7 mouse cellular contexts compared by ENCODE assay signal in the genomic region with DNA sequence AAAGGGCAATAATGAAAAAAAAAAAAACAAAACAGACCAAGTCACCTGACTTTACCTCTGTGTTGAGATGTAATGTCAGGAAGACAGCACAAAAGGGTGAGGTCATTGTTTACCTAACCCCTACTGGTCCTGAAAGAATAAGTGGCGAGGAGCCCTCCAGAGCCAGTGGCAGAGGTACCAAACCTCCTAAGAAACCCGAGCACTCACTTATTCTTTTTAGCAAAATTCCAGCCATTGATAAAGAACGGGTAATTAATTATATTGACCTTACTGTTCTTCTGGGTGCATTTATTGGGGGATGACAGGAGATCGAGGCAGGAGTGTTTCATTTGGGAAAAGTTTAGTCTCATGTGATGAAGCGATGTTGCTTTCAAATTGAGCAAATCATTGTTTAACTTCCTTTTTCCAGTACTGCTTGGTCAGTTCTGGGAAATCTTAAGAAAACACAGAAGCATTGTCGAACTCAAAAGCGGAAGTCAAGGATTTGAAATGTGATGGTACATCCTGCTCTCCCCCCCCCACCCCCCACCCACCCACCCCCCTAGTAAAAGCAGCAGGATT. TPM values are rescaled to one million over a fixed set of nuclear protein-coding genes. Genes with fewer than 3 reads are reported as not detected.
DNase-seq lines count a peak whose midpoint lies in the region; ATAC-seq and TF ChIP-seq lines count a peak whose summit lies in the region.

No protein-coding gene starts in this region.

- H3K4me1 ChIP-seq in midbrain, embryonic 12.5 days: peaks cover 6% of the 10 kb centered on the region; the same call in 1 of the 2 replicates
- no peaks in the 10 kb centered on the region for H3K4me1 ChIP-seq in midbrain, postnatal 0 days (ENCODE audit: insufficient read depth, low read length)
- no peaks in the 10 kb centered on the region for H3K4me1 ChIP-seq in liver, embryonic 12.5 days
- no peaks in the 10 kb centered on the region; the same call in 1 of the 2 replicates for H3K4me1 ChIP-seq in stomach, postnatal 0 days (replicated peaks; ENCODE audit: control insufficient read depth, insufficient read depth)

- no peak for TF ChIP-seq EP300 in stomach, postnatal 0 days (optimal IDR thresholded peaks at IDR 0.05)

- DNase-seq in midbrain, postnatal 0 days (ENCODE audit: low spot score): no peak
- no peak for DNase-seq in stomach, postnatal 0 days (ENCODE audit: low spot score)
- DNase-seq in cerebellum, adult 9-10 months: no peak

- H3K4me3 ChIP-seq in midbrain, embryonic 12.5 days: no peak overlapping the region
- no peak overlapping the region for H3K4me3 ChIP-seq in midbrain, postnatal 0 days (ENCODE audit: low read depth, low read length)
- no peak overlapping the region for H3K4me3 ChIP-seq in liver, embryonic 12.5 days
- no peak overlapping the region for H3K4me3 ChIP-seq in stomach, postnatal 0 days (ENCODE audit: low read depth, low read length)

- peak; percentile 60; the same call in 1 of the 2 replicates for ATAC-seq in midbrain, embryonic 12.5 days (ENCODE audit: low FRiP score, low read depth)
- no peak for ATAC-seq in midbrain, postnatal 0 days (ENCODE audit: low FRiP score)
- ATAC-seq in common myeloid progenitor, adult 5-6 weeks (replicated peaks; ENCODE audit: low read depth, poor library complexity, severe bottlenecking): peak; percentile 48
- no peak for ATAC-seq in liver, embryonic 12.5 days
- 0 out of 2 replicates have a peak, but pooled peaks have one; percentile 41 for ATAC-seq in stomach, postnatal 0 days (ENCODE audit: low FRiP score, low TSS enrichment)
- no peak for ATAC-seq in cerebellum, adult (ENCODE audit: insufficient number of reproducible peaks, low FRiP score, low TSS enrichment)

- H3K9me3 ChIP-seq in midbrain, embryonic 12.5 days: no peaks in the 10 kb centered on the region
- H3K9me3 ChIP-seq in midbrain, postnatal 0 days (ENCODE audit: low read length): no peaks in the 10 kb centered on the region
- H3K9me3 ChIP-seq in liver, embryonic 12.5 days (replicated peaks): no peaks in the 10 kb centered on the region
- H3K9me3 ChIP-seq in stomach, postnatal 0 days (ENCODE audit: control insufficient read depth, low read length): no peaks in the 10 kb centered on the region

- no peak overlapping the region for H3K4me2 ChIP-seq in midbrain, embryonic 12.5 days (replicated peaks)
- no peak overlapping the region for H3K4me2 ChIP-seq in midbrain, postnatal 0 days (ENCODE audit: low read depth, low read length, poor library complexity, severe bottlenecking)
- H3K4me2 ChIP-seq in liver, embryonic 12.5 days: 0 out of 2 replicates have a peak overlapping the region, but pooled peaks have one; percentile 16
- peak overlapping the region; percentile 21; the same call in 1 of the 2 replicates for H3K4me2 ChIP-seq in stomach, postnatal 0 days (replicated peaks; ENCODE audit: low read depth)

- TF ChIP-seq CTCF in midbrain, postnatal 0 days (IDR thresholded peaks at IDR 0.05): no peak
- TF ChIP-seq CTCF in stomach, postnatal 0 days (IDR thresholded peaks at IDR 0.05; ENCODE audit: low read depth): no peak

- no peaks in the 10 kb centered on the region for H3K36me3 ChIP-seq in midbrain, embryonic 12.5 days
- H3K36me3 ChIP-seq in midbrain, postnatal 0 days (ENCODE audit: insufficient read depth, low read length): no peaks in the 10 kb centered on the region
- no peaks in the 10 kb centered on the region for H3K36me3 ChIP-seq in liver, embryonic 12.5 days
- no peaks in the 10 kb centered on the region for H3K36me3 ChIP-seq in stomach, postnatal 0 days (ENCODE audit: control insufficient read depth, insufficient read depth, low read length)

- 29% methylated on average over 7 of the region's 7 CpGs for WGBS in midbrain, embryonic 12.5 days
- WGBS in midbrain, postnatal 0 days: 40% methylated on average over 7 of the region's 7 CpGs
- WGBS in liver, embryonic 12.5 days (ENCODE audit: insufficient replicate concordance): 11% methylated on average over 7 of the region's 7 CpGs
- WGBS in stomach, postnatal 0 days: 29% methylated on average over 7 of the region's 7 CpGs

- no peak overlapping the region for H3K27ac ChIP-seq in midbrain, embryonic 12.5 days (replicated peaks)
- H3K27ac ChIP-seq in midbrain, postnatal 0 days (ENCODE audit: low read depth, low read length): no peak overlapping the region
- peak overlapping the region; percentile 45; the same call in 1 of the 2 replicates for H3K27ac ChIP-seq in liver, embryonic 12.5 days
- H3K27ac ChIP-seq in stomach, postnatal 0 days (replicated peaks): peak overlapping the region; percentile 77

- no peak overlapping the region for H3K9ac ChIP-seq in midbrain, embryonic 12.5 days (replicated peaks)
- no peak overlapping the region for H3K9ac ChIP-seq in midbrain, postnatal 0 days (replicated peaks; ENCODE audit: low read length, poor library complexity, severe bottlenecking)
- no peak overlapping the region for H3K9ac ChIP-seq in liver, embryonic 12.5 days
- H3K9ac ChIP-seq in stomach, postnatal 0 days (ENCODE audit: low read length): no peak overlapping the region; the same call in 1 of the 2 replicates

- H3K27me3 ChIP-seq in midbrain, embryonic 12.5 days: no peaks in the 10 kb centered on the region
- H3K27me3 ChIP-seq in midbrain, postnatal 0 days (ENCODE audit: insufficient read depth, low read length): no peaks in the 10 kb centered on the region
- H3K27me3 ChIP-seq in liver, embryonic 12.5 days (replicated peaks): no peaks in the 10 kb centered on the region
- no peaks in the 10 kb centered on the region for H3K27me3 ChIP-seq in stomach, postnatal 0 days (ENCODE audit: control insufficient read depth, insufficient read depth, low read length)

RNA-seq across cellular contexts. Expression of a gene that starts 56.8 kb away (rescaled TPM):
- 71.6 and 77.0 TPM in 2 replicates for polyA plus RNA-seq in midbrain, embryonic 12.5 days (2016; fragmentation: Nextera tagmentation; extraction: Ambion mirVana)
- total RNA-seq in midbrain, postnatal 0 days (2014; rRNA removed): 63.9 and 75.1 TPM in 2 replicates
- polyA plus RNA-seq in midbrain, postnatal 0 days (2015; fragmentation: Nextera tagmentation; extraction: Ambion mirVana): 153 and 157 TPM in 2 replicates
- total RNA-seq in common myeloid progenitor, adult 5-6 weeks (2017): 103 and 107 TPM in 2 replicates
- 24.7 and 26.3 TPM in 2 replicates for polyA plus RNA-seq in liver, embryonic 12.5 days (2016; fragmentation: Nextera tagmentation; extraction: Ambion mirVana)
- polyA plus RNA-seq in stomach, postnatal 0 days (2015; fragmentation: Nextera tagmentation; extraction: Ambion mirVana): 116 and 127 TPM in 2 replicates

Comparison
In these comparisons a context has a peak if more than half of its experiments do, and no peak if none do; other contexts are left out.
1. ATAC-seq: peak in midbrain, embryonic 12.5 days (single experiment), common myeloid progenitor, adult 5-6 weeks (single experiment) and stomach, postnatal 0 days (single experiment); none in midbrain, postnatal 0 days (single experiment), liver, embryonic 12.5 days (single experiment) and cerebellum, adult (single experiment).
2. H3K27ac ChIP-seq: peak in liver, embryonic 12.5 days (single experiment) and stomach, postnatal 0 days (single experiment); none in midbrain, embryonic 12.5 days (single experiment) and midbrain, postnatal 0 days (single experiment).
3. H3K4me2 ChIP-seq: peak in liver, embryonic 12.5 days (single experiment) and stomach, postnatal 0 days (single experiment); none in midbrain, embryonic 12.5 days (single experiment) and midbrain, postnatal 0 days (single experiment).